Mouse (Mus musculus): ENCODE data around the gene Dip2b. TPM values are rescaled to one million over a fixed set of nuclear protein-coding genes. Genes with fewer than 3 reads are reported as not detected.

Dip2b gene
- polyA plus RNA-seq, 2 experiments, result 2.0 to 2.8 TPM

DNA sequence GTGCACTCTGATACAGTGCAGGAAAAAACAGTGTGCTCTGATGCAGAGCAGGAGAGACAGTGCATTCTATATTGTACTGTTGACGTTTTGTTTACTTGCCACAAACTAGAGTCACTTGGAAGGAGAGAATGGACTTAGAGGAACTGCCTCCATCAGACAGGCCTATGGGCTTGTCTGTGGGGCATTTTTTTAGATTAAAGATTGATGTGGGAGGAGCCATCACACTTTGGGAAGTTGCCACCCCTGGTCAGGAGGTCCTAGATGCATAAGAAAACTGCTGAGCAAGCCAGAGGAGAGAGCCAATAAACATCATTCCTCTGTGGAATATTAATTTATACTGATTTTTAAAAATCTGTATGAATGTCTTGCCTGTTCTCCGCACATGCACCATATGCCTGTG, 10.3 kb upstream of the Dip2b start:
- H3K4me2 ChIP-seq (ENCODE audit: low read depth), result no peak overlapping the region
- H3K27me3 ChIP-seq (ENCODE audit: control insufficient read depth, insufficient read depth, low read length), result no peaks in the 10 kb centered on the region
- H3K27ac ChIP-seq, result no peak overlapping the region
- TF ChIP-seq EP300 (IDR thresholded peaks at IDR 0.05; ENCODE audit: low read depth) (no peak), CTCF (IDR thresholded peaks at IDR 0.05; ENCODE audit: low read depth) (no peak)
- no peak for ATAC-seq (ENCODE audit: insufficient read depth)
- no peak for DNase-seq (ENCODE audit: low read depth in 3 of 3, low spot score in 3 of 3)
- 65% methylated on average over 2 of the region's 2 CpGs for WGBS (ENCODE audit: insufficient replicate concordance)
- H3K9me3 ChIP-seq (ENCODE audit: control insufficient read depth, low read length), result no peaks in the 10 kb centered on the region
- peaks cover 0 to 4% of the 10 kb centered on the region in 2 experiments; a peak in 1 of 4 replicates for H3K4me1 ChIP-seq (replicated peaks; ENCODE audit: control insufficient read depth in 2 of 2, insufficient read depth in 2 of 2, low read length in 1 of 2)
- H3K9ac ChIP-seq (replicated peaks), result no peak overlapping the region
- no peaks in the 10 kb centered on the region for H3K36me3 ChIP-seq (replicated peaks; ENCODE audit: control insufficient read depth, insufficient read depth, low read depth)
- no peak overlapping the region for H3K4me3 ChIP-seq (ENCODE audit: insufficient read depth in 1 of 2, low read depth in 2 of 2, low read length in 2 of 2)

DNA sequence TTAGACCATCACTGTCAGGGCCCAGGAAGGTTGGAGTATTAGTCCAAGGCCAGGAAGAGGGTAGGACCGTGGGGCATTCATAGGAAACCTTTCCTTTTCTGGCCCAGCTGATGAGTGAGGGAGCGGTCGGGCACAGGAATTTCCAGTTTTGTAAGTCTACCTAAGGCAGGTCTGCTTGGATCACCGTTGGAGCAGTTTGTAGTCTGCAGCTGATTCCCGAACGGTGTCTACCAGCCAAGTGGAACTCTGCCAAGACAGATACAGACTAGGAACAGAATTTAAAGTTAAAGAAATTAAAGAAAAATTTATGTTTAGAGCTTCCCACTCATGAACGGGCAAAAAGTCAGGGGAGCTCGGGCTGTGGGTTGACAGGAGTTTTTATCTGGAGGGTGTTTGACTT, 9.0 kb upstream of the Dip2b start:
- DNase-seq (ENCODE audit: low read depth in 3 of 3, low spot score in 3 of 3) (no peak), ATAC-seq (ENCODE audit: insufficient read depth) (no peak)
- WGBS (ENCODE audit: insufficient replicate concordance), result 75% methylated on average over 8 of the region's 8 CpGs
- TF ChIP-seq EP300 (IDR thresholded peaks at IDR 0.05; ENCODE audit: low read depth), result no peak
- no peak for TF ChIP-seq CTCF (IDR thresholded peaks at IDR 0.05; ENCODE audit: low read depth)
- Histone ChIP-seq H3K27me3 (ENCODE audit: control insufficient read depth, insufficient read depth, low read length) (no peaks in the 10 kb centered on the region), H3K27ac (no peak overlapping the region), H3K4me2 (ENCODE audit: low read depth) (no peak overlapping the region), H3K36me3 (replicated peaks; ENCODE audit: control insufficient read depth, insufficient read depth, low read depth) (no peaks in the 10 kb centered on the region), H3K9ac (replicated peaks) (no peak overlapping the region), H3K4me3 (ENCODE audit: insufficient read depth in 1 of 2, low read depth in 2 of 2, low read length in 2 of 2) (no peak overlapping the region), H3K4me1 (replicated peaks; ENCODE audit: control insufficient read depth in 2 of 2, insufficient read depth in 2 of 2, low read length in 1 of 2) (peaks cover 0 to 4% of the 10 kb centered on the region in 2 experiments; a peak in 1 of 4 replicates), H3K9me3 (ENCODE audit: control insufficient read depth, low read length) (no peaks in the 10 kb centered on the region)

DNA sequence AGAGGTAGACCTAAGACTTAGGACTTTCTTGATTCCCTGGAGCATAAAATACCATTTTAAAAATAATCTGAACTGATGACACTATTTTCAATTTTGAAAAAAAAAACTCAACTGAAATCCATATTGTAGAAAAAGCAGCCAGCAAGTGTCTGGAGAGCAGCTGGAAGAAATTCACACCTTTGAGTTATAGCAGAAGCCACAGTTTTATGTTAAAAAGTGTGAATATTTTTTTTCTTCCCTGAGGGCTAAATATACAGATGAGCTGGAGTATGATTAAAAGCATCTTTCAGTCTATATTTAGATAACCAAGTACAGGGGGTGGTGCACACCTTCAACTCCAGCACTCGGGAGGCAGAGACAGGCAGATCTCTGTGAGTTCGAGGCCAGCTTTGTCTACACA, 8.6 kb upstream of the Dip2b start:
- no peak overlapping the region for H3K9ac ChIP-seq (replicated peaks)
- no peak overlapping the region for H3K4me2 ChIP-seq (ENCODE audit: low read depth)
- WGBS (ENCODE audit: insufficient replicate concordance), result 66% methylated on average over 2 of the region's 2 CpGs
- no peaks in the 10 kb centered on the region for H3K9me3 ChIP-seq (ENCODE audit: control insufficient read depth, low read length)
- ATAC-seq (ENCODE audit: insufficient read depth) (no peak), DNase-seq (ENCODE audit: low read depth in 3 of 3, low spot score in 3 of 3) (no peak)
- peaks cover 0 to 1% of the 10 kb centered on the region in 2 experiments; a peak in 1 of 4 replicates for H3K4me1 ChIP-seq (replicated peaks; ENCODE audit: control insufficient read depth in 2 of 2, insufficient read depth in 2 of 2, low read length in 1 of 2)
- no peak overlapping the region for H3K27ac ChIP-seq
- TF ChIP-seq CTCF (IDR thresholded peaks at IDR 0.05; ENCODE audit: low read depth) (no peak), EP300 (IDR thresholded peaks at IDR 0.05; ENCODE audit: low read depth) (no peak)
- H3K4me3 ChIP-seq (ENCODE audit: insufficient read depth in 1 of 2, low read depth in 2 of 2, low read length in 2 of 2), result no peak overlapping the region
- H3K36me3 ChIP-seq (replicated peaks; ENCODE audit: control insufficient read depth, insufficient read depth, low read depth), result no peaks in the 10 kb centered on the region
- no peaks in the 10 kb centered on the region for H3K27me3 ChIP-seq (ENCODE audit: control insufficient read depth, insufficient read depth, low read length)

DNA sequence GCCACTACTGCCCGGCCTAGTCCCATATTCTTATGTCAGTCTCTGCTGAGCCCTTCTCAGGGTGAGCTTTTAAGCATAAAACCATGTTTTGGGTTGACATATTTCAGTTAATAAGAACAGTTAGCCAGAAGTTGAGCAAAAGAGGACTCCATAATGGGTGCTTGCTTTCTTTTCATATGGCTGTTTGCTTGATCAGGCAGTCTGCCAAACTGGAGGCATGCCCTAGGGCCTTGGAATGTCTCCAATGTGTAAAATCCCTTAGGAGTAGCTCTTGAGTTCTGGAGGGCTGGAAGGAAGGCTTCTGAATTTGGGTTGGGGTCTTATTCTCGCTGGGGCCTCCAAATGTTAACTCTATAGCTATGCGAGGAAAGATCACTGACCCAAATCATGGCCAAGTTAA, 5.9 kb upstream of the Dip2b start:
- H3K4me2 ChIP-seq (ENCODE audit: low read depth), result no peak overlapping the region
- no peak overlapping the region for H3K4me3 ChIP-seq (ENCODE audit: insufficient read depth in 1 of 2, low read depth in 2 of 2, low read length in 2 of 2)
- no peak overlapping the region for H3K9ac ChIP-seq (replicated peaks)
- H3K27me3 ChIP-seq (ENCODE audit: control insufficient read depth, insufficient read depth, low read length), result no peaks in the 10 kb centered on the region
- DNase-seq (ENCODE audit: low read depth in 3 of 3, low spot score in 3 of 3), result no peak
- no peaks in the 10 kb centered on the region for H3K4me1 ChIP-seq (replicated peaks; ENCODE audit: control insufficient read depth in 2 of 2, insufficient read depth in 2 of 2, low read length in 1 of 2)
- H3K36me3 ChIP-seq (replicated peaks; ENCODE audit: control insufficient read depth, insufficient read depth, low read depth), result no peaks in the 10 kb centered on the region
- H3K9me3 ChIP-seq (ENCODE audit: control insufficient read depth, low read length), result no peaks in the 10 kb centered on the region
- no peak overlapping the region for H3K27ac ChIP-seq
- no peak for TF ChIP-seq EP300 (IDR thresholded peaks at IDR 0.05; ENCODE audit: low read depth)
- TF ChIP-seq CTCF (IDR thresholded peaks at IDR 0.05; ENCODE audit: low read depth), result no peak
- ATAC-seq (ENCODE audit: insufficient read depth), result no peak
- 63% methylated on average over 3 of the region's 3 CpGs for WGBS (ENCODE audit: insufficient replicate concordance)

DNA sequence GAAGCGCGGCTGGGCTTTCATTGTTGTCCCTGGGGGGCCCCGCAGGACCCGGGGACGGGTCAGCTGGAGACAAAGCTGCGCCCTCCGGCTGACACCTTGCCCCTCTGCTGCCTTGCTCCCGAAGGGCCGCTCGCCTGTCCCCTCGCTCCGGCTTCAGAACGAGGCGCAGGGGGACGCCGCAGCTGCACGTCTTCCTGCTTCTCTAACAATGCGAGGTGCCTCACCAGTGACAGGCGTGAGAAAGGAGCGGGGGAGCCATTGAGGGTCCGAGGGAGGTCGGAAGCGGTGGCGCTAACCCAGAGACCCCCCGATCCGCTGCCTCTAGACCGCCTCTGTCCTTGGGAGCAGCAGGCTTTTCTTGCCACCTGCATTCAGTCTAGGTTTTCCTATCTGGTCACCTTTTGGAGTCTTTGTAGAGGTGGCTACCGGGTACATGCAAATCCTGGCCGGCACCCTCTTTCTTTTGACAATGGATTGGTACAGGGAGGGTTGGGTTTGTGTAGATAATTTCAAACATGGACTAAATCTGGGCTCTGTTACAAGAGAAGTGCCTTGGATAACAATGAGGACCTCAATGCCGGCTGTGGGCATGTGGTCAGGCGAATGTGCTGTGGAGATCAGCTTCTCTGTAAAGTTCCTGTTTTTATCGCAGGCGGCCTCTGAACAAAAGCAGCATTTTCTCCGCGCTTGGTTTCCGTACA, 687 bp downstream of the Dip2b start:
- H3K36me3 ChIP-seq (replicated peaks; ENCODE audit: control insufficient read depth, insufficient read depth, low read depth), result no peaks in the 10 kb centered on the region
- H3K27me3 ChIP-seq (ENCODE audit: control insufficient read depth, insufficient read depth, low read length), result peaks cover 12% of the 10 kb centered on the region
- peak overlapping the region; percentile 67 to 80 for H3K4me3 ChIP-seq (ENCODE audit: insufficient read depth in 1 of 2, low read depth in 2 of 2, low read length in 2 of 2)
- WGBS (ENCODE audit: insufficient replicate concordance), result under 1% methylated on average over 36 of the region's 36 CpGs
- no peak overlapping the region; the same call in 1 of the 2 replicates for H3K27ac ChIP-seq
- DNase-seq (ENCODE audit: low read depth in 3 of 3, low spot score in 3 of 3), result peak in 1 of 3 experiments; percentile 22
- ATAC-seq (ENCODE audit: insufficient read depth), result no peak; the same call in 1 of the 2 replicates
- TF ChIP-seq EP300 (IDR thresholded peaks at IDR 0.05; ENCODE audit: low read depth) (no peak), CTCF (IDR thresholded peaks at IDR 0.05; ENCODE audit: low read depth) (no peak)
- H3K9ac ChIP-seq (replicated peaks), result peak overlapping the region; percentile 80
- peaks cover 12 to 24% of the 10 kb centered on the region in 2 experiments for H3K4me1 ChIP-seq (replicated peaks; ENCODE audit: control insufficient read depth in 2 of 2, insufficient read depth in 2 of 2, low read length in 1 of 2)
- peak overlapping the region; percentile 94 for H3K4me2 ChIP-seq (ENCODE audit: low read depth)
- no peaks in the 10 kb centered on the region for H3K9me3 ChIP-seq (ENCODE audit: control insufficient read depth, low read length)
